Mouse (Mus musculus) heart, postnatal 0 days (tissue): ENCODE results near the gene Tdp1.

Experiments used
- CTCF ChIP-seq: IDR thresholded peaks from 2 replicates; pipeline ENCODE4 v1.5.1; 2016; ENCODE audit warnings: antibody characterized with exemption, control low read depth, low read depth
- EP300 ChIP-seq: IDR thresholded peaks from 2 replicates; pipeline ENCODE4 v1.6.1; 2016; ENCODE audit warnings: antibody characterized with exemption, low read depth

DNA sequence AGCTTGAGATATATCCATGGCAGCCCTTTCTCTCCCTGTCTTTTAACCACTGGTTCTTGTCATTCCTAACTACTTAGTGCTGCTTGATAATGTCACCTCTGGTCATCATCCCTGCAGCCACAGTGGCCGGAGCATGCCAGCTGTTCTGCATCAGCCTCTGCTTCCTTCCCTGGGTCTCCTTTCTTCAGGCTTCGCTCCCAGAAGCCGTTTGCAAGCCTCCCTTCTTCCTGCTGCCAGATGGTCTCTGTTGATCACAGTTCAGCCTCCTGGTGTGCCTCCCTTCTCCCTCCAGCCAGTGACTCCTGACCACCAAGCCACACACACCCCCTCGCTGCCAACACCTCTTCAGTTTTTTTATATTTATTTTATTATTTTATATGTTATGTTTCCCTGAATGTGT, 54.2 kb downstream of the Tdp1 start:
- TF ChIP-seq CTCF (no peak), EP300 (no peak)
